Mouse (Mus musculus) 3T3-L1 (cell line): Measurements from ENCODE around the gene Ntn1.

Source experiments
- DNase-seq: peaks from one replicate; pipeline ENCODE4 v3.0.0-alpha.2; 2015; ENCODE audit warnings: low read depth, low spot score

Gene Ntn1

DNA sequence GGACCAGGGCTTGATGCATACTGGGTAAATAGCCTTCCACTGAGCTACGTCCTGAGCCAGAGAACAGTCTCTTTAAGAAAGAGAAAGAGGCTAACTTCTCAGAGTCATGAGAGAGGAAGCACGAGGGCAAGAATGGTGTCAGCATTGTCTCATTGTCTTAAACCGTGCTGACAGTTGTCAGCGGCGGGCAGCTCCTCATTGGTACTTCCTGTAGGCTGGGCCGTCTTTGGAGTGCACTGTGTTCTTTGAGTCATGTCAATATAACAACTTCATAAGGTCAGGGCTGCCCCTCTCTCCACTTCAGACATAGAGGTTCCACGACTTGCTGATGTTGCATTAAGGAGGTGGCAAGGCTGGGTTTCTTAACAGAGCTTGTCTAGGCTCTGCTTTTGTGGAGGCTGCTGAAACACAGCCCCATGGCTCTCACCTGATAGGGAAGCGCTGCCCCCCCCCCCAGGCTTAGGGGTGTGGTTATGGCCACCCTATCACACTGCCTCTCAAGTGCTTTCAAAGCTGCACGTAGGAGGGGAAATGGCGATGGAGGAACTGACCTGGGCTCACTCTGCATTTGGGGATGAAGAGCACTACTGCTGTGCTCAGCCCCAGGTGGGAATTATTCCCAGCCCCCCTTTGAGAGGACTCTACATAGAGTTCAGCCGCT lies 6.8 kb upstream of the Ntn1 start:
- DNase-seq, result no peak

DNA sequence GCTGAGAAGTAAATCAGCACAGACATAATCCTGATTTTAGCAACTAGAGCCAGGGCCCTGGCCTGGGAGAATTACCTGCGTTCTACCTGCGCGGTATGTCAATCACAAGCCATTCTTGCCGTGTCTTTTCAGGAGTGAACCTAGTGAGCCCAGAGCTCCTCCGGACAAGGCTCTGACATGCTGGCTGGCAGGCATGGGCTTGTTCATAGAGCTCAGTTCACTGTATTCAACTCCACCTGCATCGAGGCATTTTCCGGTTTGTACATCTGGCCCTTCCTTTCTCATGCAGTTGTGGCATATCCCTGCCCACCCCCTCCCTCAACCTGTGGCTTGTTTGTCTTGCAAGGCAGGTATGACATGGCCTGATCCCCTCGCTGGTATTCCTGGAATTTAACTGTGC lies 5.0 kb upstream of the Ntn1 start:
- no peak for DNase-seq

DNA sequence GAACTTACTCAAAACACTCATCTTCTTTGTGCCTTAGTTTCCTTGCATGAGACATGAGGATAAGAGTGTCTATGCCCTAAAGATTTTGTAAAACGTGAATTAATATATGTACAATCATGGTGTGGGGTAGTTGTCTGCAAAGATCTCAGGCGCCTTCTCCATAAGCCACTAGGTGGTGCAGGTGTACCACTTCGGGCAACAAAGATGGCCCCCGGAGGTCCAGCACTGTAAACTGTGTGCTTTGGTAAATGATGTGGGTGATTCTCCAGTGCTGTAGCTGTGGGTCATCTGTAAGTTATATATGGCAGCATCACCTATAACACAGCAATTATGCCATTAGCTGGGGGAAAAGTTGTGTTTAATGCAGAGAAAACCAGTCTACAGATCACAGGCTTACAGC lies 3.6 kb upstream of the Ntn1 start:
- DNase-seq, result peak; percentile 31

GRCm38 (mm10) chr11:68401428-68401827 lies 805 bp upstream of the Ntn1 start:
- DNase-seq, result no peak

DNA sequence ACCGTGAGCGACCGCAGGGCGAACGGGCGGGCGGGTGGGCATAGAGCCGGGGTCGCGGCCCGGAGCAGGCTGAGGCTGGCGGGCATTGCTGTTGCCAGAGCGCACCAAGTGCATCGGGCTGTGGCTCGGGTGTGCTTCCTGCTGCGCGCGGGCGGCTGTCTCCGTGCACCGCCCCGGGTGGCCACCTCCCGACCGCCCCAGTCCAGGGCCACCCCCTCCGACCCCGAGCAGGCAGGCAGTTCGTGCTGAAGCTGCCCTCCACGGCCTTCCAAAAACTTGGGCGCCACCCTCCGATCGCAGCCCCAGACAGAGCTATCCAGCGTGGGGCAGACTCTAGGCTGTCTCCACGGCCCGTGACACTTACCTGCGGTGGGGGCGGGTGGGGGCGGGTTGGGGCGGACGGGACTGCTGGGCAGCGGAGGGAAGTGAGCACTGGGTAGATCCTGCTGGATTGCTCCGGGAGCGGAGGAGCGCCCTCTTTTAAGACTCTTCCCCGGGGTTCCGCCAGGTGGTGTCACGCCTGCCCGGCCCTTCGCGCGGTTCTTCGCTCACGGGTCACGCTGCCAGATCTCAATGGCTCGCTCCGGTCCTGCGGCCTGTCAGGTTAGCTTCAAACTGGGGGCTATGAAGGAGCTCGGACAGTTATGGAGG lies 477 bp downstream of the Ntn1 start:
- no peak for DNase-seq

DNA sequence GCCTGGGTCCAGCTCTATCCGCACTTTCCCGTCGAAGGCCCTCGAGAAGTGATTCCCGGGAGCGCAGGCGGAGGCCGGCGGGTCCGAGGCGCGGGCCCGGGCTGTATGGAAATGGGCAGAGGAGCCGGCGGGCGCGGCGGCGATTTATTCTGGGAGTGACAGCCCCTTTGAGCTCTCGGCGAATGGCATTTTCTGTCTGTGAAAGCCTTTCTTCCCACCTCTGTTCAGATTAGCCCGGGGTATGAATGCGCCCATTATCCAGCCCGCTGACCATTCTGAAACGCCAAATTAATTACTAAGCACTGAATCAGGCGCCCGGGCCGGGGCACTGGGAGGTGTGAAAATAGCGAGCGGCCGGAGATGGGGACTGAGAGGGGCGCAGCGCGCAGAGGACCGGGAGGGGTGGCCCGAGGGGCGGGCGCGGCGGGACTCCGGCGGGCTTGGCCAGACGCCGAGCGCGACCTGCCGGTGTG lies 1.0 kb downstream of the Ntn1 start:
- DNase-seq, result no peak

- no peak for DNase-seq
Measured at GRCm38 (mm10) chr11:68398891-68399547, 1.6 kb downstream of the Ntn1 start.

GRCm38 (mm10) chr11:68395546-68395945 lies 5.1 kb downstream of the Ntn1 start:
- DNase-seq, result no peak

DNA sequence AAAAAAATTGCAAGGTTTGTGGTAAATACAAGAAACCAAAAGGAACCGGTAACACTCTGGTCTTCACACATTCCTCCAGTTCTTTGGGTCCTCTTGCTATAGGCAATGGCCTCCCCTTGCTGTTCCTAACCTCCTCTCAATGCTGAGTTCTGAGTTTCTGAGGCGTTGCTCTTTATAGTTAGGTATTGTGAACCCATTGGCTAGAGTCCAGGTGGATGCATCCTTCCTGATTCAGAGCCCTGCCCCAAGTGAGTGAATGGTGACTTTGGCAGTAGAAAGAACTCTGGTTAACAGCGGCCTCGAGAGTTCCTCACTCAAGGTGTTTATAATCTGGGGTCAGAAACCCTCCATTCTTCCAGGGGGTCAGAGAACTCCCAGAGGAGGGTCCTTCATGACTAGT lies 5.9 kb downstream of the Ntn1 start:
- no peak for DNase-seq

DNA sequence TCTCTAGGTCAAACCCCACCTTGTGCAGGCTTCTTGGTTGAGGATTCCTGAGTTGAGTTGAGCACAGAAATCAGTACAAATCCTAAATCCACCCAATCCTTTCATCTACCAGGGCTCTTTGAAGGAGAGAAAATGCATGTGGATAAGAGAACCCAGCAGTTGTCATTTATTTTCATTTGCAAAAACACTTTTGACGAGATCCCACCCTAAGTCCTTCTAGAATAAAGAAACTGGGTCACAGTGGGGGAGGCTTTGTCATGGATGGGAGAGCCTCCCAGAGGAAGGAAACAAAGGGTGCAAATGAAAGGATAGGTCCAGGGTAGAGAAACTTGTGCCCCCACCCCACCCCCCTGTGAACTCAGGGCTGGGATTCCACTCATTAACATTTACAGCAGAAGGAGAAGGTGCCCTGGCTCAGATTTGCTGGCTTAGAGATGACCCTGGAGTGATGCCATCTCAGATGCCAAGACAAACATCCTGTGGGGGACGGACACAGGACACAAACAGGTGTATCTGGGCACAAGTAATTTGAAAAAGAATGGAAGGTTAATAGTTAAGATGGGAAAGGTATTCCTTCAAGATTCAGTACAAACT lies 6.6 kb downstream of the Ntn1 start:
- DNase-seq, result no peak

GRCm38 (mm10) chr11:68390381-68391287 lies 10.0 kb downstream of the Ntn1 start:
- DNase-seq, result no peak

- DNase-seq, result no peak
Measured at GRCm38 (mm10) chr11:68389621-68390020, 11.0 kb downstream of the Ntn1 start.

DNA sequence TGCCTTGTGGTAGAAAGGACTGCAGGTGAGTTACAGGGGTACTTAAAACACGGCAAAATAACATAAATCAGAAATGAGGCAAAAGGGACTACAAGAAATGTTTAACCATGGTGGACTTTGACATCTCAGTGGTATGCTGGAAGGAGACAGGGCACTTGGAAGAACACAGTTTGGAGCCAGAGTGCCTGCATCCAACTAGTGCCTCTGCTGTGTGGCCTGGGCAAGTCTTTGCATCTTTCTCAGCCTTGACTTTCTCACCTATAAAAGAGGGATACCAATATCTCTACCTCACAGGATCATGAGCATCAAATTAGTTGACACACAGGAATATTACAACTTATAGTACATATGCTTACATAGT lies 12.0 kb downstream of the Ntn1 start:
- no peak for DNase-seq

GRCm38 (mm10) chr11:68387971-68388654 lies 12.5 kb downstream of the Ntn1 start:
- no peak for DNase-seq

- DNase-seq, result no peak
Measured at GRCm38 (mm10) chr11:68387441-68387760, 13.2 kb downstream of the Ntn1 start.

DNA sequence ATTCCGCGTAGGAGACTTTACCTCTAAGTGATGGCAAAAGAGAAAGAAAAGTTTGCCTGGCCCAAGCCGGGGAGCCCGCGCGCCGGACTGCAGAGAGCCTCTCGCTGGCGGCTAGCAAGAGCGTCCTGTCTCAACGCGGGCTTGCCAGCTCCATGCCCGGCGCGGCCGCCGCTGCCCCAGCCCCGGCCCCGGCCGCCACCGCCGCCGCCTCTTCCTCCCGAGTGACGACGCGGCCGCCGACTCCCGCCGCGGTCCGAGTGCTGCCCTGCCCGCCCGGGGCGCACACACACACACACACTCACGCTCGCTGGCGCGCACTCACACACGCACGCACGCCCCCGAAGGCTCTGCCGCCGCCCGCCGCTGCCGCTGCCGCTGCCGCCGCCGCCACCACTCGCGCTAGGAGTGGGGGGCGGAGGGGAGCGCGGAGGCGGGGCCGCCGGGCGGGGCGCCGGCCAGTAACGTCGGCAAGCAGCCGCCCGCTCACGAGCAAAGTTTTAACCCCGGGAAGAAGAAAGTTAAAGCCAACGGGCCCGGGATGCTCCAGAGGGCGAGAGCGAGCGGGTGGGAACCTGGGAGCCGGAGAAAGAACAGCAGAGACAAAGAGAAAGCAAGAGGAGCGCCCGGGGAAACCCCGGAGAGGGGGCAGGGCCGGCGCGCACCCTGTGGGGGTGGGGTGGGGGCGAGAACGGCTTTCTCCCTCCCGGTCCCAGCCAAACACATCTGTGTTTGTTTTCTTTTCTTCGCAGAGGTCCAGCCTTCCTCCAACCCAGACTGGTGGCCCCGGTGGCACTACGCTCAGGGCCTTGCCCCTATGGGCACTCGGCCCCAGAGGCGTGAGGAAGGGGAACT lies 13.8 kb downstream of the Ntn1 start:
- DNase-seq, result no peak

GRCm38 (mm10) chr11:68385921-68386588 lies 14.6 kb downstream of the Ntn1 start:
- no peak for DNase-seq

DNA sequence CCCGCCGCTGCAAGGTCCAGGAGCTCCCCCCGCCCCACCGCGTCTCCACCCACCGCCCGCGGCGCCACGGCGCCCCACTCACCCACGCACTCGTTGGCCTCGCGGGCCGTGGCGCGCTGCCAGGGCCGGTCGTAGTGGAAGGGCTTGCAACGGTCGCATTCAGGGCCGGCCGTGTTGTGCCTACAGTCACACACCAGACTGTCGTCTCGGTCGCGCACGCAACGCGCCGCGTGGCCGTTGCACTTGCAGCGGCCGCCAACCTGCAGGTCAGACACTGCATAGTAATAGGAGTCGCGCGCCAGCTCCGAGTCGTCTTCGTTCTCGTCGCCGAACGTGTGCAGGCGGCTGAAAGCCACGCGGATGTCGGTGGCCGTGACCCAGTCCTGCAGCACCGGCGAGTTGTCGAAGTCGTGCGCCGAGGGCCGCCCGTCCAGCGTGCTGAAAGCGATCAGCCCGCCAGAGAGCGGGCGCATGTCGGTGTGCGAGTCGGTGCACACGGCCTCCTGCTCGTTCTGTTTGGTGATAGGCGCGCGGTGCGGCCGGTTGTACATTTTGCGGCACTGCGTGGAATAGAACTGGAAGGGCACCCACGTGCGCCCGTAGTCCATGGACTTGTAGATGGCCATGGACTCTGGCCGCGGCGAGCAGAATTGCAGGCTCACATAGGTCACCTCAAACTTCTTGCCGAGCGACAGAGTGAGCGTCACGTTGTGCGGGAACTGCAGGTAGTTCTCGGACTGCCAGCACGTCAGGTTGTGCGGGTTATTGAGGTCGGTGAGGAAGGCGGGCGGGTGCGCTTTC lies 15.4 kb downstream of the Ntn1 start:
- no peak for DNase-seq

- DNase-seq, result no peak
Measured at GRCm38 (mm10) chr11:68384592-68385020, 16.0 kb downstream of the Ntn1 start.
